Mouse (Mus musculus): ENCODE data around the gene Cmtm6.

DNA sequence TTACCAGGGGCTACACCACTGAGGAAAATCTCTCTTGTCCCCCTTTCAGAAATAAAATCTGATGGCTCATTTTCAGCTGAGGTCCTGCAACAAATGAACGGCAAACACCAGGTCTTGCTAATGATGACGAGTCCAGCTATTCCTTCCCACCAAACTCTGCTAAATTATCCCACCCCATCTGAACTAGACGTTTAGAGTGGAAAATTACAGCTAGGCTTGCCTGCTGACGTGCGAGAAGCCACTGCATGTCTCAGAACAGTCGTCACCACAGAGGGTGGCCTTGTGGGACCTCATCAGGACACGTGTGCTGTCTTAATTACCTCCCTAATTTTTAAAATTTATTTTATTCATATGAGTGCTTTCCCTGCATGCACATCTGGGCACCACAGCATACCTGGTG lies 40.6 kb downstream of the Cmtm6 start:
- TF ChIP-seq MYOD1 (IDR thresholded peaks at IDR 0.05; ENCODE audit: control insufficient read depth, insufficient read length, low read depth) = no peak
- TF ChIP-seq USF1 (IDR thresholded peaks at IDR 0.05; ENCODE audit: low read depth) = no peak
- no peak for TF ChIP-seq CTCF (IDR thresholded peaks at IDR 0.05; ENCODE audit: control insufficient read depth, insufficient read depth, insufficient read length)
- TF ChIP-seq MAX (IDR thresholded peaks at IDR 0.05) = no peak
- no peak for TF ChIP-seq CEBPB (IDR thresholded peaks at IDR 0.05; ENCODE audit: low read depth)
- no peak for TF ChIP-seq MYOG (IDR thresholded peaks at IDR 0.05; ENCODE audit: control insufficient read depth, extremely low read depth, insufficient read length)

Data from C2C12 (cell line).